Mouse (Mus musculus): ENCODE measurements around the gene Mcrip1. TPM values are rescaled to one million over a fixed set of nuclear protein-coding genes. Genes with fewer than 3 reads are reported as not detected.

The Mcrip1 gene
- 164 and 177 TPM in 2 replicates for polyA plus RNA-seq (2012; rRNA removed)

DNA sequence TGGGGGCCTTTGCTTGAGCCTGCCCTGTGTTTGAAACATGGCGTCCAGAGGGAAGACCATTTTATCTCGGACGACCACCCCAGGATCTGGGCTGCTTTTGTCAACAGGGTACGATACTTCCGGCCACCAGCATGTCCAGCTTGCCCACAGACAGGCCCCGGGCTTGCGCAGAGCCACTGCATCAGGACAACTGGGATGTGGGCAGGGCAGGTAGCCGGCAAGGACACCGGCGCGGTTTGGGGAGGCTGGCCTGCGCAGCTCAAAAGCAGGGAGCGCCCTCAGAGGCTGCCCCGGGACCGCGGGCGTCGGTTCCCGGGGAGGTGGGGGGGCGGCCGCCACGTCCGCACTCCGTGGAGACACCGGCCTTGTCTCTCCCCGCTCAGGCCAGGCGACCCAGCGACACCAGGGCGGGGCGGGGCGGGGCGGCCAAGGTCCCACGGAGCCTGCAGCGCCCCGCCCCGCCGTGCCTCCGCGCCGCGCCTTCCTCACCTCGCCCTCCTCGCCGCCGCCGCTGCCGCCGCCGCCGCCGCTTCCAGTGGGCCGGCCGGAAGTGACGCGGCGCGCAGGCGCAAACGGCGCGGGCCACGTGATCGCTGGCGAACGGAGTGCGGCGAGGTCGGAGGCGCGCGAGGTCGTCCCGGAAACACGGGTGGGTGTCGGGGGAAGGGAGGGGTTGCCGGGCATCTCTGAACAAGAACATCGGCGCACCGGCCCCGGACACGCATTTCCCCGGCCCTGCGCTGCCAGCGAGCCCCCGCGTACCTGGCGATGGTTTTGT lies at the start of gene Mcrip1:
Gene Mcrip1, minus strand, starts transcription at position 560 of the 778 bp plus-strand sequence.

DNA sequence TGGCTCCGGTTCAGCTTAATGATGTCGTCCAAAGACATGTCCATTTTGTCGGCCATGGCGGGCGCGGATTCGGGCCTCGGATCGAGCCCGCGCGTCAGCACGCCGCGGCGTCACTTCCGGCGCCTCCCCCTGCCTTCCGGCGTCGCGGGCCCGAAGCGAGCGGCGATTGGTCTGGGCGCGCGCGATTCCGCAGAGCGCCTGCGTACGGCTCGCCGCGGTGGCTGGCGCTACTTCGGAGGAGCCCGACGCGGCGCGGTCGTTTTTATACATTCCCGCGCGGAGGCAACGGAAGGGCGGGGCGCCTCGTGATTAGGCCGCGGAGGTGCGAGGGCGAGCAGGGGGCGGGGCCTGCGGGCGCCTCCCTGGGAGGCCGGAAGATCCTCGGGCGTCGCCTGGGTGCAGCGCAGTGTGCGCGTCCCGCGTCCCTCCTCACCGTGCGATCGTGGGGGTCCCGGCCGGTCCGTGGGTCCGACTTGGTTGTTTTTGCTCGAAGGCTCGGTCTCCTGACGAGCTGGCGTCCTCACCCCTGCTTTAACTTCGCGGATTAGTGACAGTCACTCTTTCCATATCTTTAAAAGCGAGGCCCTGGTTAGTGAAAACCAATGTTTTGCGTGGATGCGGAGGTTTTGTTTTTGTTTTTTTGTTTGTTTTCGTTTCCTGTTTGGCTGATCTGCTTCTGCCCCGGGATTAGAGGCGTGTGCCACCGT lies 48.9 kb upstream of the Mcrip1 start, which contains the start of the genes Alyref and Anapc11:
Gene Alyref, minus strand, starts transcription at position 83 of the 707 bp plus-strand sequence.
Gene Anapc11, plus strand, starts transcription at position 139 of the 707 bp plus-strand sequence.

DNA sequence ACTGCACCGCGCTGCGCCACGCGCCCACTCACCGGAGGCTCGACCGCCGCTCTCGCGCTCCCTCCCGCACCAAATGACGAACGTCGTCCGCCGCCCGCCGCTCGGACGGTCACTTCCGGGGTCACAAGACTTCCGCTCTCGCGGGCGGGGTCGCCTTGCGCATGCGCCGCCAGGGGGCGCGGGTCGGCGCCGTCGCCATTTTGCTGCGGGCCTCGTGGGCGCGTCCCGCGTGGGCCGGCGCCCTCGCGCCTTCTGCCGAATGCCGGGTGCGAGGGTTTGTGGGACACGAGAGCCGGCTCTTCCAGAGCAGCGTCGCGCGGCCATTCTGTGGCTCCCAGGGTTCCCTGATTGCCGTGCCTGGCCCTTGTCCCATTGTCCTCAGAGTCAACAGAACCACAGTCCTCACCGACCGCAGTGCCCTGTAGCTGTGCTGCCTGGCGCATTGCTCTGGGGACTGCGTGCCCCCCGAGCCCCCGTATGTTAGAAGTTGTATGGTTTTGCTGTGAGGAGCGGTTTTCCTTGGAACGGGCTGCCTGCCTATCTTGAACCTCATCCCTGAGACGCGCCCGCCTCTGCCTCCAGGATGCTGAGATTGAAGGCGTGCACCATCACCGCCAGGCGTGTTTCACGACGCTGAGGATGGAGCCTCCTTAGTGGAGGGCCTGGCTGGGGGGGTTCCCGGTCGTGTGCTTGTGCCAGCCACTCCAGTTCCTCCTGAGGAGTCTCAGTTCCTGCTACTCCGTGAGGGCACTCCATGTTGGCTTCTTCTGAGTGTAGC lies 32.2 kb upstream of the Mcrip1 start, which contains the start of gene Arhgdia:
Gene Arhgdia, minus strand, starts transcription at position 135 of the 778 bp plus-strand sequence.

DNA sequence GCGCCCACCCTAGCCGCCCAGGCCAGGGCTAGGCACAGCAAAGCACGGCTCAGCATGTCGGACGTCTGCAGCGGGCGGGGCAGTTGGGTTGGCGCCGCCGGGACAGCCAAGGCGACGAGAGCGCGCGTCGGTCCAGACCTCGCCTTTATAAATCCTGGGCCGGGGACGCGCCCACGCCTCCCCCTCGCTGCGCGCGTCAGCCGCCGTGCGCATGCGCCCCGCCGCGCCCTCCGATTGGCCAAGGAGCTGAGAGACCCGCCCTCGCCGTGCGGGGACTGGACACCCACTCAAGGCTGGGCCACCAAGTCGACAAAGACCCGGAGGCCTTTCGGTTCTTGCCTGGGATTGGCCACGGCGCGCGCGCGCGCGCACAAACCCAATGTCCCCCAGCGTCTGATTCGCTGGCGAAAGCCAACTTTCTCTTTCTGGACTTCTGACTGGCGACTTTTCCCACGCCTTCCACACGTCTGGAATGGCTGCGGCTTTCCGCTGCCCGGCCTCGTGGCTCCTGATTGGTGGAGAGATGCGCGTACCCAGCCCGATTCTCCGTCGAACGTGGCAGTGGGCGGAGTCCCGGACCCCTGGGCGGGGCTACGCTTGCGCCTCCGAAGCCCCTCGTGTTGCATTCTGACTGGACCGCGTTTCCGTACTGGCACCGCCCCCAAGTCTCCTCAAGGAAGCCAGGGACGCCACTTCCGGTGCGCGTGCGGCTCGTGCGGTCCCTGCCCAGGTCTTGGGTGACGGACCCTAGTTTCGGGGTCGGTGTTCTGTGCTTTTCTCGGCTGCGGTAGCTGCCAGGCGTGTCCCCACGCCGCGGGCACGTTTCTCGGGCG lies 23.4 kb upstream of the Mcrip1 start, which contains the start of gene P4hb:
Gene P4hb, minus strand, starts transcription at position 502 of the 833 bp plus-strand sequence.

DNA sequence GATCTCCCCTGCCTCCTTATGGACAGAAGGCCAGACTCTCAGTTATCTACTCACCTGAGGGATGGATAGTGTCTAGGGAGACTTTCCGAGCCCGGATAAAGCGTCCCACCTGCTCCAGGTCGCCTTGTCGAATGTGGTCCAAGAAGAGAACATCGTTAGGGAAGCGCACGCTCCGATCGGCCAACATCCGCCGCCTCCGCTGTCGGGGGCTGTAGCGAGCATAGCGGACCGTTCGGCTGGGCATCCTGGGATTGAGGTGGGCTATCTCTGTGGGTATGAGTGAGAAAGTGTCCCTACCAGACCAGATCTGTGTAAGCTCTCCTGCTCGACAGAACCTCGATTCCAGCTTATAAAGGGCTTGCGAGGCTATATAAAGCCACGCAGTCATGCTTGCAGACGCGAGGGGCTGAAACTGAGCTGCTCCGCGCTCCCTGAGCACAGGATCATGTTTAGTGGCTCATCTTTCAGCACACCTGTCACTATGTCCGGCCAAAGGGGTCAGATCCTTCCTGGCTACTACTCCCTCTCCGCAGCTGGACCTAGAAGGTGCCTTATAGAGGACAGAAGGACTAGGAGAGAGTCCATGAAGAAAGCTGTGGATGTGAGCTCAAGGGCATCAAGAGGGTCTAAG lies 1.4 kb upstream of the Mcrip1 start, which contains the start of gene Ppp1r27:
Gene Ppp1r27, minus strand, starts transcription at position 323 of the 631 bp plus-strand sequence.

DNA sequence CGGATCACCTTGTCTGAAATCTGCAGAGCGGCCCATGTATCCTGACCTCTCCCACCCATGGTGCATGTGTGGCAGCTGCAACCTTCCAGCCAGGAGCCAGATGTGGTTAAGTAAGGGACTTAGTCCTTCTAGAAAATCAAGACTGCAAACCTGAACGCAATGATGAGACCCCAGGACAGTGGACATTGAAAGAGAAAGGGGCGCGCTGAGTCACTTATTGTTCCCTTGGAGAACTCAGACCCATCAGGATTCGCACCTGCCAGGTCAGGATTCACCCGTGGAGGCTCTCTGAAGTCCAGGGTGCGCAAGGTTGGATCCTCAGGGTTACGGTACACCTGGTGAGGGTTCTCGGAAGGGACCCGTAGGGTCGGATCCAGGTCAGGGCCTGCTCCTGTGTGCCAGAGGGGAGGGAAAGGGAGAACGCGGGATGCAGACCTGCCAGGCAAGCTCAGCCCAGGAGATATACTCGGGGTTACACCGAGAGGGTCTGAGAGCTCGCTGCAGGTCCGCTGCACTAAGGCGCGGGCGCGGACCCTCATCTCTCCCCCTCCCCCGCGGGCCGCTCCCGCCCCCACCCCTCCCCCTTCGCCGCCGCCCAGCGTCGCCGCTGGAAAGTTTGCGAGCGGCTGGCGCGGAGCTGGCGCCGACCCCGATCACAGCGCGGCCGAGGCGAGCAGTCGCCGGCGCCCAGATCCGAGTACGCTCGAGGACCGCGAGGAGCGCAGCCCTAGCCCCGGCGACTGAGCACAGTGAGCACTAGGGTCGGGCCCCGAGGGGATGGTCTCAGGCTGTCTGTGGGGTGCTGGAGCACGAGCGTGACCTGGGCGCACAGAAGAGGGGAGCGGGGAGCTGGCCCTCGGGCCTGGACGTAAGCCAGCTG lies 19.2 kb downstream of the Mcrip1 start, which contains the start of gene Gcgr:
Gene Gcgr, plus strand, starts transcription at position 615 of the 880 bp plus-strand sequence.

Other genes starting within 250 kb of the Mcrip1 start
- gene Actg1, start 201.2 kb downstream of the Mcrip1 start, polyA plus RNA-seq (2012; rRNA removed) = 1,155 and 2,096 TPM in 2 replicates
- gene Fscn2, start 188.2 kb downstream of the Mcrip1 start, polyA plus RNA-seq (2012; rRNA removed) = 0.23 and 0.48 TPM in 2 replicates
- gene Faap100, start 171.0 kb downstream of the Mcrip1 start, polyA plus RNA-seq (2012; rRNA removed) = 26.2 and 38.4 TPM in 2 replicates
- 43.1 and 58.4 TPM in 2 replicates for gene Nploc4, start 112.0 kb downstream of the Mcrip1 start, polyA plus RNA-seq (2012; rRNA removed)
- 0.11 and 0.24 TPM in 2 replicates for gene Tspan10, start 107.1 kb downstream of the Mcrip1 start, polyA plus RNA-seq (2012; rRNA removed)
- 0.35 and 0.37 TPM in 2 replicates for gene Pde6g, start 96.2 kb downstream of the Mcrip1 start, polyA plus RNA-seq (2012; rRNA removed)
- gene Oxld1, start 91.7 kb downstream of the Mcrip1 start, polyA plus RNA-seq (2012; rRNA removed) = 6.9 and 7.4 TPM in 2 replicates
- gene Ccdc137, start 91.6 kb downstream of the Mcrip1 start, polyA plus RNA-seq (2012; rRNA removed) = 36.2 and 42.9 TPM in 2 replicates
- gene Arl16, start 82.1 kb downstream of the Mcrip1 start, polyA plus RNA-seq (2012; rRNA removed) = 30.2 and 41.6 TPM in 2 replicates
- 106 and 125 TPM in 2 replicates for gene Mrpl12, start 65.1 kb downstream of the Mcrip1 start, polyA plus RNA-seq (2012; rRNA removed)
- gene Slc25a10, start 57.9 kb downstream of the Mcrip1 start, polyA plus RNA-seq (2012; rRNA removed) = 39.4 and 50.5 TPM in 2 replicates
- gene Gcgr, start 19.0 kb downstream of the Mcrip1 start, polyA plus RNA-seq (2012; rRNA removed) = 1.2 and 1.7 TPM in 2 replicates
- not detected in 2 replicates for gene Ppp1r27, start 1.4 kb upstream of the Mcrip1 start, polyA plus RNA-seq (2012; rRNA removed)
- gene P4hb, start 23.5 kb upstream of the Mcrip1 start, polyA plus RNA-seq (2012; rRNA removed) = 365 and 391 TPM in 2 replicates
- 303 and 501 TPM in 2 replicates for gene Arhgdia, start 31.9 kb upstream of the Mcrip1 start, polyA plus RNA-seq (2012; rRNA removed)
- 300 and 546 TPM in 2 replicates for gene Alyref, start 48.6 kb upstream of the Mcrip1 start, polyA plus RNA-seq (2012; rRNA removed)
- gene Anapc11, start 48.7 kb upstream of the Mcrip1 start, polyA plus RNA-seq (2012; rRNA removed) = 138 and 143 TPM in 2 replicates
- 1.4 TPM in 2 replicates for gene Npb, start 58.8 kb upstream of the Mcrip1 start, polyA plus RNA-seq (2012; rRNA removed)
- gene Pcyt2, start 68.2 kb upstream of the Mcrip1 start, polyA plus RNA-seq (2012; rRNA removed) = 132 and 188 TPM in 2 replicates
- gene Sirt7, start 75.5 kb upstream of the Mcrip1 start, polyA plus RNA-seq (2012; rRNA removed) = 44.4 and 107 TPM in 2 replicates
- 42.7 and 60.6 TPM in 2 replicates for gene Mafg, start 83.9 kb upstream of the Mcrip1 start, polyA plus RNA-seq (2012; rRNA removed)
- gene Pycr1, start 94.0 kb upstream of the Mcrip1 start, polyA plus RNA-seq (2012; rRNA removed) = 13.8 and 25.2 TPM in 2 replicates
- 0.08 and 0.26 TPM in 2 replicates for gene Myadml2, start 98.4 kb upstream of the Mcrip1 start, polyA plus RNA-seq (2012; rRNA removed)
- gene Notum, start 111.4 kb upstream of the Mcrip1 start, polyA plus RNA-seq (2012; rRNA removed) = 2.2 and 5.1 TPM in 2 replicates
- gene Aspscr1, start 123.2 kb upstream of the Mcrip1 start, polyA plus RNA-seq (2012; rRNA removed) = 69.8 and 105 TPM in 2 replicates
- 49.4 and 73.3 TPM in 2 replicates for gene Cenpx, start 164.0 kb upstream of the Mcrip1 start, polyA plus RNA-seq (2012; rRNA removed)
- 68.5 and 84.3 TPM in 2 replicates for gene Lrrc45, start 164.2 kb upstream of the Mcrip1 start, polyA plus RNA-seq (2012; rRNA removed)
- gene Rac3, start 171.7 kb upstream of the Mcrip1 start, polyA plus RNA-seq (2012; rRNA removed) = 63.0 and 69.7 TPM in 2 replicates
- gene Dcxr, start 177.6 kb upstream of the Mcrip1 start, polyA plus RNA-seq (2012; rRNA removed) = 11.3 and 14.7 TPM in 2 replicates
- gene Cbr2, start 182.4 kb upstream of the Mcrip1 start, polyA plus RNA-seq (2012; rRNA removed) = 0.55 and 2.0 TPM in 2 replicates
- gene Hmga1b, start 213.1 kb upstream of the Mcrip1 start, polyA plus RNA-seq (2012; rRNA removed) = 3.8 and 8.8 TPM in 2 replicates
- 41.7 and 45.5 TPM in 2 replicates for gene Rfng, start 234.5 kb upstream of the Mcrip1 start, polyA plus RNA-seq (2012; rRNA removed)
- 169 and 233 TPM in 2 replicates for gene Gps1, start 234.5 kb upstream of the Mcrip1 start, polyA plus RNA-seq (2012; rRNA removed)
- 52.1 and 79.3 TPM in 2 replicates for gene Dus1l, start 246.7 kb upstream of the Mcrip1 start, polyA plus RNA-seq (2012; rRNA removed)